Mouse (Mus musculus) layer of hippocampus, adult 11-12 months (tissue): Measurements from ENCODE around the gene Ank3.

Experiments used
- DNase-seq: peaks from one replicate; pipeline ENCODE4 v3.0.0; 2022; ENCODE audit warnings: low spot score

Gene Ank3

DNA sequence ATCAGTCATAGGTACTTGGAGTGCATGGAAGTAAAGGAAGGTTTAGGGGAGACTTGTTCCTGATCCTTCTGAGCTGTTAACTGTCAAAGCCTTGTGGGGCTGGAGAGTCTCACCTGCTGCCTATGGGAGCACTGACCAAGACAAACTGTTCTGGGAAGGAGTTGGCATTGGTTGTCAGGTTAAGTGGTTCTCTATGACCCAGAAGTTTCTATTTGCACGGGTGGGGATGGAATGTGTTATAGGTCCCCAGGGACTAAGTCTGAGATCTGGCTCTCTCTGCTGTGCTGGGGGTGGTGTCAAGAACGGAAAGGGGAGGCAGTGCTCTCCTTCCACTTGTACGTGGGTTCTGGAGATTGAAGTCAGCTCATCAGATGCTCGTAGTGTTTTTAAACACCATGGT, 6.9 kb downstream of the Ank3 start:
- no peak for DNase-seq

DNA sequence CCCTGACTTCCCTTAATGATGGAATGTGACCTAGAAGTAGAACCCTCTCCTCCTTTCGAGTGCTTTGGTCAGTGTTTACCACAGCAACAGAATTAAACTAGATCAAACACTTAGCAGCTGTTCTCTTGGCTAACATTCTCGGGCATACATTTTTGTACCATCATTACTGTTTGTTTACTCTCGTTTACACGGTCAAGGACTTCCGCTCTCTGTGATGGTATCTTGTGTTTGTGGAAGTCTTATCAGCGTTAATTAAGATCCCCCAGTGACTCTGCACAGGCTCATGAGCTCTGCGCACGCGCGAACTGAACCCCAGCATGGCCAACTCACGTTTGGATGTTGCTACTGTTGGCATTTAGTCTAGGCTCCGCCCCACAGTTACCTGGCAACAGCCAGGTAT, 16.3 kb downstream of the Ank3 start:
- no peak for DNase-seq

- DNase-seq: no peak
Observed at GRCm38 (mm10) chr10:69418716-69419115, 20.1 kb downstream of the Ank3 start.

GRCm38 (mm10) chr10:69420306-69420705, 21.7 kb downstream of the Ank3 start:
- DNase-seq: no peak

- no peak for DNase-seq
Observed at GRCm38 (mm10) chr10:69424051-69424450, 25.5 kb downstream of the Ank3 start.

DNA sequence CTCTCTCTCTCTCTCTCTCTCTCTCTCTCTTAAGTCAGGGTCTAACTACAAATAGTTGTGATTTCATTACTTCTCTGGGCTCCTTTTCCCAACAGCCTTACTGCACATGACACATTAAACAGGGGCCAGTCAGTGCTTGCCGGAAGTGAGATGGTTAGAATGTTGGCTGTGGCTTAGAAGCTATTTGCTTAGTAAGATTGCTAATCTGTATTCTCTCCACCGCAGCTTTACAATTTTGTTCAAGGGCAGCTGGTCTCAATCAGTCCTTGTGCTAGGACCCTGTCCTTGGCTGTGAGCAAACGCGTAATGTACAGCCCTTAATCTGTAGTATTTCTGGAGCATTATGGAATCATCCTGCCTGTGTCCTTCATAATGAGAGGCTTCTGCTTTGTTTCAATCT, 31.6 kb downstream of the Ank3 start:
- no peak for DNase-seq

GRCm38 (mm10) chr10:69431101-69431500, 32.5 kb downstream of the Ank3 start:
- DNase-seq: no peak

GRCm38 (mm10) chr10:69435213-69435612, 36.6 kb downstream of the Ank3 start:
- no peak for DNase-seq

- no peak for DNase-seq
Observed at GRCm38 (mm10) chr10:69439449-69439848, 40.9 kb downstream of the Ank3 start.

DNA sequence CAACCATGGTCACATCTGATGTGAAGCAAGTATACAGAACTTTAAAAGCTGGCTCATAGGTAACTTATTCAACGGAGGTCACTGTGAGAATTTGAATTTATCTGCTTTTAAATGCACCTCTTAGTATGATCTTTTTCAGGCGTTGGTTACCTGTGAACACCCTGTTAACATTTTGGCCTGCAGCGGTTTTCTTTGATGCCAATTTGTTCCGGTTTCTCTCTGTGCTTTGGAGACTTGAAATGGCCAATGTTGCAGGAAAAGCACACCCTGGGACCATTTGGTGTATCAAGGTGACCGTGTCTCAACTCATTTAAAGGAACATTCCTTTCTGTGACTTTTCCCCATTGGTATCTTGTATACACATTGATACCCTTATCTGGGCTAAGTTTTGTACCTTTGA, 46.0 kb downstream of the Ank3 start:
- DNase-seq: no peak

DNA sequence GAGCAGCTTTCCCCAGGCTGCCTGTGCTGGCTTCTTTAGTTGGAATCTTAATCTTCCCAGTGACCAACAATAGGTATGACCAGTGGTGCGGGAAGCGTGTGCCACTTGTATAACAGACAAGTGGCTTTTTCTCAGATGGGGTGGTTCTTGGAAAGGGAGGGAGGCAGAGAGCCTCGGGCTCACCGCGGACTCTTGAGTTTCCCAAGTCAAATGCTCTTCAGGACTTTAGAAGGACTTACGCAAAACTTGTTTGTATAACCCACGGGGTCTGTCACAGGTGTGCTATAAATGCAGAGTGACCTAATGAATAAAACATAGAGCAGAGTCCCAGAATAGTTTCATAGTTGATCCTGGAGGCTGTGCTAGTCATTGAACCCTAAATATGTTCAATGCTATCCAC, 47.4 kb downstream of the Ank3 start:
- DNase-seq: no peak

DNA sequence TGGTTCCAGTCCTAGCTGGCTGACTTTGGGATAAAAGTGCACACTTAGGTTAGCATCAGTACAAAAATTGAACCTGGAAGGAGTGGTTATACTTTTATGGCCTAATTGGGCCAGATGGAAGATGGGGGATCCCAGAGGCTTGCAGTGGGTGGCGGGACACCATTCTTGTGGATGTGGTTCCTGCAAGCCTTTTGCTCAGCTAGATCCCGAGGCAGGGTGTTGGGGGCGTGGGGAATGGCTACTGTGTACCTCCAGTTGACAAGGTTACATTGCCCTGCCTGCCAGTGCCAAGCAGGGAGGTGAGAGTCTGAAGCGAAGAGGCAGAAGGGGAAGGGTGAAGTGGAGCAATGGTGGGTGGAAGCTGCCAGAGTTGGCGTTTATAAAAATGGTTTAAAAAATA, 48.0 kb downstream of the Ank3 start:
- no peak for DNase-seq

- no peak for DNase-seq
Observed at GRCm38 (mm10) chr10:69447308-69447707, 48.7 kb downstream of the Ank3 start.

- no peak for DNase-seq
Observed at GRCm38 (mm10) chr10:69448174-69448573, 49.6 kb downstream of the Ank3 start.

DNA sequence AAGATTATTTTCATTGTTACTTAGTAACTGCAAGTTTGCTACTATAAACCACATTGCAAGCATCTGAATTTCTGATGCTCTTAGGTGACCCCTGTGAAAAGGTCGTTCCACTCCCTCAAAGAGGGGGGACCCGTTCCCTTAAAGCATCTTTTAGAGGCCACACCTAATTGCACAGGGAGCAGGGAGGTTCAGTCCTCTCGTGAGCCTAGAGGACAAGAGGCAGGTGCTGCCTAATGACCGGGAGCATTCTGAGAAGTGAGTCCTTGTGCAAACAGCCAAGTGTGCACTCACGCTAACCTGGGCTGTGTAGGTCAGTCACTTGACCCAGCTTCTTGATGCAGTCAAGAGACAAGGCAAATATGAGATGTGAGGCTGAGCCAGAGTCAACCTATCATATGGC, 52.4 kb downstream of the Ank3 start:
- no peak for DNase-seq

GRCm38 (mm10) chr10:69452180-69452977, 53.8 kb downstream of the Ank3 start:
- DNase-seq: peak; percentile 83

DNA sequence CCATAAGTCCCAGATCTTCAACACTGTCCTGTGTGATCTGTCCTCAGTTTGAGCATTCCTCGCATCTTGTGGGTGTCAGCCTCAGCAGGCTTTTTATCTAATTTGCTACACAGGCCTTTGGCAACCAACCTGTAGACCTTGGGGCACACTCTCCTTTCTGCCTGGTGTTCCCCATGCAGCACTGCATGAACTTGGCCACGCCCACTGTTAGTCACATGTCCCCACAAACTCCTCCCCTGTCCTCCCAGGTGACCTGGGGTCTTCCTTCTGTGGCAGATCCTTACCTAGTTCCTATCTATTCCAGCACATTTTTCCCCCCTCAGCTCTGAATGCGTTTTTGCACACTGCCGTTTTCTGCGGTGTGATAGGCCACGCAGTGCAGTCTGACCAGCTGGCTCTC, 55.0 kb downstream of the Ank3 start:
- no peak for DNase-seq

DNA sequence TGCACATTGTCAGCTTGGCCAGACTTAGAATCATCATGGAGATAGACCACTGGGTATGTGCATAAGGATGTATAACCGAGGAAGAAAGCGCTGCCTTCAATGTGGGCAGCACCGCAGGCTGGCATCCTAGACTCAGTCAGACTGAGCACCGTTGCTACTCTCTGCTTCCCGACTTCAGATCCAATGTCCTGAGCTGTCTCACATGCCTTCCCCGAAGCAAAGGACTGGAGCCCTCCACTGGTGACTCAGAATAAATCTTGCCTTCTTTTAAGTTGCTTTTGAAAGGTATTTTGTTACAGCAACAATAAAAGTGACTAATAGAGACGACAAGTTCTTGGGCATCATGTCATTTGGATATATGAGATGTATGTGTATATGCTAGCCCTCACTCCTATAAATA, 55.9 kb downstream of the Ank3 start:
- no peak for DNase-seq

DNA sequence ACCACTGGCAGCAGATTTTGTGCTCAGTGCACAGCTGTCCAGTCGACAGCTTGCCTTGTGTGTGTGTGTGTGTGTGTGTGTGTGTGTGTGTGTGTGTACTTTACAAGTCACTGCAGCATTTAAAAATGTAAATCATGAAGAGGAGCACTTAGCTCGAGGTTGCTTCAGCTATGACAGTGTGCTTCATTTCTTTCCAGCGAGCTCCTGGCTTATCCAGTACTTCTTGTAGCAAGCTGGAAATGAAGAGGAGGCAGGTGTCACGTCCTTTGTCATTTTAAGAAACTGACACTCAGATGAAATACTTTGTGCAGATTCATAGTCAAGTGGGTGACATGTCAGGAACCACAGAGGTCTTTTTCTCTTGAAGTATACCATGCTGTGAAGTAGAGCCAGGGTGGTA, 66.3 kb downstream of the Ank3 start:
- DNase-seq: no peak

GRCm38 (mm10) chr10:69465558-69466200, 67.1 kb downstream of the Ank3 start:
- peak; percentile 77 for DNase-seq

- DNase-seq: no peak
Observed at GRCm38 (mm10) chr10:69466201-69466585, 67.6 kb downstream of the Ank3 start.

DNA sequence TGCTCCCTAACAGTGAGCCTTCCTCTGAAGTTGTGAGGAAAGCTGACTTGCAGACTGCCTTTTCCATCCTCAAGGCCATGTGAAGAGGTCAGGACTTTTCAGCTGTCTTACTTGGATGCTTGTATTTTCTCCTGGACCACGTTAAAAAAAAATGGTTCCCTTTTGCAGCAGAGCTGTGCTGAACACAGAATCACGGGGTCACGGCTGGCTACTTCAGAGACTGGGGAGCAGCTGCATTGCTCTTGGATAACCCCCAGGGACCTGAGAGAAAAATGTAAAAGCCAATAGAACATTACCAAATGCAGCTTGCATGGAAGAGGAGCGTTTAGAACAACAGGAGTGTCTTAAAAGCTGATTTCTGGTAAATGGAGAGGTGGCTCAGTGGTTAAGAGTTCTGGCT, 68.0 kb downstream of the Ank3 start:
- no peak for DNase-seq

DNA sequence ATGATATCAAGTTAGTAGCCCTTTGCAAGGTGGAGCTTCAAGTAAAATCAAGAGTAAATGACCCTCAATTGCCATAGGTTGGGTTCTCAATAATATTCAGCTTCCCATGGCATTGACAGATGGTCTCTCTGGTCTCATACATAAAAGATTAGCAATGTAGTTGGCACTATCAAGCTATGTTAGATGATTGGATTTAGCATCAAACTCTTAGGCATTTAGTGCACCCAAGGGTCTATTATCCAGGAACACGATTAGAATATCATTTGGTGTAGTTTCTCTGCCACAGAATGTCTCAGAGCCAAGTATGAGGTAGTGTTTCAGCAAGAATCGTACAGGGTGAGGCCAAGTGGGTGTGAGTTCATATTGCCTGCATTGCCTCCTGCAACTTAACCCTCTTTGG, 68.6 kb downstream of the Ank3 start:
- no peak for DNase-seq

GRCm38 (mm10) chr10:69471841-69472240, 73.3 kb downstream of the Ank3 start:
- no peak for DNase-seq
